Mouse (Mus musculus): ENCODE measurements around the gene Mob3c.

- TF ChIP-seq CTCF (IDR thresholded peaks at IDR 0.05; ENCODE audit: control insufficient read depth, insufficient read depth, insufficient read length) (no peak), MAX (IDR thresholded peaks at IDR 0.05) (no peak), FOSL1 (IDR thresholded peaks at IDR 0.05; ENCODE audit: insufficient read depth, low read length, poor library complexity, severe bottlenecking) (no peak), CEBPB (IDR thresholded peaks at IDR 0.05; ENCODE audit: low read depth) (no peak), USF1 (IDR thresholded peaks at IDR 0.05; ENCODE audit: low read depth) (no peak)
These were observed at the start of gene Mob3c for GRCm38 (mm10) chr4:115827888-115828571.

Data from C2C12 (cell line).